Mouse (Mus musculus) heart, adult 8-10 months (tissue): ENCODE measurements around the gene Fam166a. TPM values are rescaled to one million over a fixed set of nuclear protein-coding genes. Genes with fewer than 3 reads are reported as not detected.
"Not testable (repeated sequence)": the region's sequence is repeated elsewhere in the genome, so short reads cannot be mapped to it uniquely, and the experiment has no call there.

Experiments
- DNase-seq: peaks from one replicate; pipeline ENCODE4 v3.0.0; 2022; ENCODE audit warnings: low spot score
- total RNA-seq, 4 experiments: library from RNA; stranded (reverse); gene quantifications; 2 replicates each; pipeline ENCODE4 v1.2.4; 2022

The Fam166a gene
- total RNA-seq, 4 experiments from 2014 or later: not detected

DNA sequence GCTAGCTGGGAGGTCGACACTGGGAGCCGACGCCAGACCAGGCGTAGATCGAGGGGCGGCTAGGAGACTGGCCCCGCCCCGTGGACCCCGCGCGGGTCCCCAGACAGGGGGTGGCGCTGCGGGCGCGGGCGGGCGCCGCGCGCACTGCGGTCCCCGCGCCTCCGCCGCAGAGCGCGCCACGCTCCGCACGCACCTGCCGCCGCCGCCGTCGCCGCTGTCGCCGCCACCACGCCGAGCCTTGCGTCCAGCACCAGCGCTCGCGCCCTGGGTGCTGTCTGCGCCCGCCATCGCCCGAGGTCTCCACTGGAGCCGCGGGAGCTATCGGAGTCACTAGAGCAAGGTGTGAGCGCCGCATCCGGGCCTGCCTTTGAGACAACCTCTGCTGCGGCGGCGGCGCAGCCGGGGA, 23.6 kb downstream of the Fam166a start, which contains the start of the genes Rnf208 and Cysrt1:
Gene Rnf208 (plus strand): TSS at position 155 of the 406 bp plus-strand sequence.
Gene Cysrt1 (minus strand): TSS at position 352 of the 406 bp plus-strand sequence.
- no peak for DNase-seq

GRCm38 (mm10) chr2:25243342-25243741, 24.8 kb downstream of the Fam166a start:
- no peak for DNase-seq

GRCm38 (mm10) chr2:25244144-25244543, 25.6 kb downstream of the Fam166a start:
- no peak for DNase-seq

- no peak for DNase-seq
Observed at GRCm38 (mm10) chr2:25246183-25247072, 27.9 kb downstream of the Fam166a start, which contains the start of gene AL732309.1. Gene AL732309.1 (minus strand): TSS chr2:25246863.

- no peak for DNase-seq
Observed at GRCm38 (mm10) chr2:25252331-25252730, 33.8 kb downstream of the Fam166a start.

DNA sequence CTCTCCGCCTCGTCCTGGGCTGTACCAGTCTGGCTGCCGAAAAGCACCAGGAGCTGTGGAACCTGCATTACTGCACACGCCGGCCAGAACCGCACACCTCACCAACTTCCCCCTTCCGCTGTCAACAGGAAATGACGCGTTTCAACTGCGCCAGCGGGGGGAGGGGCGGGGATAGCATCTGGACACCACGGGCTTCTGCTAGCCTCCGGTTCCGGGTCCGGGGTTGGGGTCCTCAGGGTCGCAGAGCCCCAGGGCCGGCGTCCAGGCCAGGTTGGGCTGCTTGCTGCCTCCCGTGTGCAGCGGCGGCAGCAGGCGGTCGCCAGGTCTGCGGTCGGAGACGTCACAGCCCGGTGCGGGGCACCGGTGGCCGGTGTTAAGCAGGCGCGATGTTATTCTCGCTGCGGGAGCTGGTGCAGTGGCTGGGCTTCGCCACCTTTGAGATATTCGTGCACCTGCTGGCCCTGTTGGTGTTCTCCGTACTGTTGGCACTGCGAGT, 36.8 kb downstream of the Fam166a start, which contains the start of gene Tmem203:
Gene Tmem203 (plus strand): TSS at position 156 of the 496 bp plus-strand sequence.
- DNase-seq: peak; percentile 89

DNA sequence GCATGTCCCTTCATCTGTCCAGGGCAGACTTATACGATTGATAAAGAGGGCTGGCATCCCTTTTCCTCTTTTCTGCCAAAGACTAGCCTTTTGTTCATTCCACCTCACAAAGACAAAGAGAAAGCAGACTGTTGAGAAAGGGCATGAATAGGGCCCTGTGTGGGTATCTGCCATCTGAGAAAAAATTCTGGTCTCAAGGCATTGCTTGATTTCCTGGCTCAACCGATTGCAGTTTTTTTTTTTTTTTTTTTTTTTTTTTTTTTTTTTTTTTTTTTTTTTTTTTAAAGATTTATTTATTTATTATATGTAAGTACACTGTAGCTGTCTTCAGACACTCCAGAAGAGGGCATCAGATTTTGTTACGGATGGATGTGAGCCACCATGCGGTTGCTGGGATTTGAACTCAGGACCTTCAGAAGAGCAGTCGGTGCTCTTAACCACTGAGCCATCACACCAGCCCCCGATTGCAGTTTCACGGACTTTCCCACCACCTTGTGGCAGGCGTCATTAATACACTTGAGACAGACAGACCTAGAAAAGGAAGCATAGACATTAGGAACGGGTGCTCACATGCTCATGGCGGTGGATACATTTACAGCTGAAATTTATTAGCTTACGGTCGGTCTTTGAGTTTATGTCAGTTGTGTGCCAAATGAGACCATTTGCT, 38.0 kb downstream of the Fam166a start:
- not testable (repeated sequence) for DNase-seq

DNA sequence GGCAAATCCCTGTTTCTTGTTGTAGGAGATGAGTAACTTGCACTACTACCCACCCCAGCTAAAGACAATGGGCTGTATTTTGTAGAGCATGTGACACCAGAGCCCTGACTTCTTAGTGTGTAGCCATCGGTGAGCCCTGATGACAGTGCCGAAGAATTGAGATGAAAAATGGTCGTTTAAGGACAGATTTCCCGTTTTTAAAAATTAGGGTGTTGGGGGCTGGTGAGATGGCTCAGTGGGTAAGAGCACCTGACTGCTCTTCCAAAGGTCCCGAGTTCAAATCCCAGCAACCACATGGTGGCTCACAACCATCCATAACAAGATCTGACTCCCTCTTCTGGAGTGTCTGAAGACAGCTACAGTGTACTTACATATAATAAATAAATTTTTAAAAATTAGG, 38.7 kb downstream of the Fam166a start:
- DNase-seq: not testable (repeated sequence)

GRCm38 (mm10) chr2:25258887-25259286, 40.3 kb downstream of the Fam166a start:
- DNase-seq: no peak

DNA sequence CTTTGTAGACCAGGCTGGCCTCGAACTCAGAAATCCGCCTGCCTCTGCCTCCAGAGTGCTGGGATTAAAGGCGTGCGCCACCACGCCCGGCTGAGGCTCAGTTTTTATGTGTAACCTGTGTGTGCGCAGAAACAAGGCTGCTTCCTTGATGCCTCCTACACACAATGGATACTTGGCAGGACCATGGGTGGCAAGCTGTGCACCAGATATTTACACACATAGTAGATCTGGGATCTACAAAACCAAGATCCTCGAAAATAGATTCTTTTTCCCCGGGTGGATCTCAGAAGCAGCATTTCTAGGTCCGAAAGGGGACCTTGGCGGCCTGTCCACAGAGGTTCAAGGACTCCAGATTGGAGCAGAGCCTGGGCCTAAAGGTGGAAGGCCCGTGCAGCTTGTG, 43.3 kb downstream of the Fam166a start:
- no peak for DNase-seq

DNA sequence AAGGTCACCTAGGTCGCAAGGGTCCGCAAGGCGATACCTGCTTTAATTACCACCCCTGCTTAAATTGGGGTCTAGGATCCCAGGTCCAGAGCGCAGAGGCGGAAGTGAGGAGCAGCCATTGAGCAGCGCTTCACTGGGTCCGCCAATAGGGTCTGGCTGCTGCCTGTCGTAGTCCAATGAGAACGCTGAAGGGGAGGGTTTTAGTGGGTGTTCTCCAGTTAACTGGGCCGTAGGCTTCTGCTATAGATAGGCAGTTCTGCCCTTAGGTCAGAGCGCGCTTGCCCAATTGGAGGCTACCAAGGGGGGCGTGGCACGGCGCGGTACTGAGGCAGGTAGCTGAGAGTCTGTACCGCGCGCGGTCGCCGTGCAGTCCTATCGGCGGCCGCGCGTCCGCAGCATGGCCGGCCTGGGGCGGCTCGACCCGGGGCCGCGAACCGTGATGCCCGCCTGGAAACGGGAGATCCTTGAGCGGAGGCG, 43.8 kb downstream of the Fam166a start, which contains the start of gene Tprn:
Gene Tprn (plus strand): TSS at position 328 of the 477 bp plus-strand sequence.
- peak; percentile 97 for DNase-seq

GRCm38 (mm10) chr2:25262795-25263622, 44.5 kb downstream of the Fam166a start:
- DNase-seq: no peak

- DNase-seq: no peak
Observed at GRCm38 (mm10) chr2:25263623-25264285, 45.2 kb downstream of the Fam166a start.

GRCm38 (mm10) chr2:25264286-25264660, 45.7 kb downstream of the Fam166a start:
- DNase-seq: no peak

DNA sequence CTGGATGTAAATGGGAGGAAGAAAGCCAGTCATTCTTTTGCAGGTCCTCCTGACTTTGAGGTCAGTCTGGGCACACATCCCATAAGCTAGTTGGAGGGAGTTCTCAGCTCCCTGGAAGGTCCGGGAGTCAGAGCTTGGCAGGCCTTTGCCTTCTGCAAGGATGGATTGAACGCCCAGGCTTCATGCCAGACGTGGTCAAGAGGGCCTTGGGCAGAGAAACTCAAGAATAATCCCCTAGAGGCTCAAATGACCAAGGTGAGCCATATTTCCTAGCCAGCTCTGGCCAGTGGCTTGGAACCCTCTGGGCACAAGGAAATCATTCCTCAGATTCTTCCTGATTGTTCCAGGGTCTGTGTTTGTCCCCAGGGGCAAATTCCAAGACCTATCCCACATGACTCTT, 46.3 kb downstream of the Fam166a start:
- no peak for DNase-seq

GRCm38 (mm10) chr2:25265897-25266656, 47.5 kb downstream of the Fam166a start:
- DNase-seq: no peak

GRCm38 (mm10) chr2:25266720-25267119, 48.2 kb downstream of the Fam166a start:
- DNase-seq: no peak

GRCm38 (mm10) chr2:25267241-25267640, 48.7 kb downstream of the Fam166a start:
- DNase-seq: no peak

GRCm38 (mm10) chr2:25267746-25268309, 49.3 kb downstream of the Fam166a start:
- no peak for DNase-seq
